Mouse (Mus musculus): ENCODE results near the gene Hivep3.

Hivep3 gene

GRCm38 (mm10) chr4:120101186-120101585 is 367.6 kb downstream of the Hivep3 start:
- DNase-seq (ENCODE audit: low spot score in 2 of 2) = no peak

- peak; percentile 64 to 69 for DNase-seq (ENCODE audit: low spot score in 2 of 2)
Measured at GRCm38 (mm10) chr4:120104599-120104998, 371.0 kb downstream of the Hivep3 start.

GRCm38 (mm10) chr4:120106362-120106761 is 372.8 kb downstream of the Hivep3 start:
- no peak for DNase-seq (ENCODE audit: low spot score in 2 of 2)

- no peak for DNase-seq (ENCODE audit: low spot score in 2 of 2)
Measured at GRCm38 (mm10) chr4:120107787-120108186, 374.2 kb downstream of the Hivep3 start.

- DNase-seq (ENCODE audit: low spot score in 2 of 2) = no peak
Measured at GRCm38 (mm10) chr4:120115516-120115915, 381.9 kb downstream of the Hivep3 start.

- no peak for DNase-seq (ENCODE audit: low spot score in 2 of 2)
Measured at GRCm38 (mm10) chr4:120116312-120116711, 382.7 kb downstream of the Hivep3 start.

GRCm38 (mm10) chr4:120120276-120120675 is 386.7 kb downstream of the Hivep3 start:
- peak in 1 of 2 experiments; percentile 62 for DNase-seq (ENCODE audit: low spot score in 2 of 2)

GRCm38 (mm10) chr4:120124656-120125055 is 391.1 kb downstream of the Hivep3 start:
- no peak for DNase-seq (ENCODE audit: low spot score in 2 of 2)

GRCm38 (mm10) chr4:120126047-120126446 is 392.5 kb downstream of the Hivep3 start:
- DNase-seq (ENCODE audit: low spot score in 2 of 2) = peak in 1 of 2 experiments; percentile 68

- no peak for DNase-seq (ENCODE audit: low spot score in 2 of 2)
Measured at GRCm38 (mm10) chr4:120127333-120127732, 393.7 kb downstream of the Hivep3 start.

GRCm38 (mm10) chr4:120128033-120128432 is 394.4 kb downstream of the Hivep3 start:
- peak in 1 of 2 experiments; percentile 49 for DNase-seq (ENCODE audit: low spot score in 2 of 2)

GRCm38 (mm10) chr4:120129233-120129885 is 395.8 kb downstream of the Hivep3 start:
- DNase-seq (ENCODE audit: low spot score in 2 of 2) = peak in 1 of 2 experiments; percentile 71

GRCm38 (mm10) chr4:120130926-120131325 is 397.3 kb downstream of the Hivep3 start:
- no peak for DNase-seq (ENCODE audit: low spot score in 2 of 2)

GRCm38 (mm10) chr4:120131441-120132220 is 398.0 kb downstream of the Hivep3 start:
- DNase-seq (ENCODE audit: low spot score in 2 of 2) = no peak

GRCm38 (mm10) chr4:120134223-120134622 is 400.6 kb downstream of the Hivep3 start:
- DNase-seq (ENCODE audit: low spot score in 2 of 2) = no peak

- DNase-seq (ENCODE audit: low spot score in 2 of 2) = no peak
Measured at GRCm38 (mm10) chr4:120141810-120142209, 408.2 kb downstream of the Hivep3 start.

- DNase-seq (ENCODE audit: low spot score in 2 of 2) = no peak
Measured at GRCm38 (mm10) chr4:120142905-120143304, 409.3 kb downstream of the Hivep3 start.

GRCm38 (mm10) chr4:120144343-120144742 is 410.8 kb downstream of the Hivep3 start:
- peak in 1 of 2 experiments; percentile 61 for DNase-seq (ENCODE audit: low spot score in 2 of 2)

- no peak for DNase-seq (ENCODE audit: low spot score in 2 of 2)
Measured at GRCm38 (mm10) chr4:120145931-120146330, 412.3 kb downstream of the Hivep3 start.

- DNase-seq (ENCODE audit: low spot score in 2 of 2) = peak; percentile 86 to 88
Measured at GRCm38 (mm10) chr4:120148291-120149141, 414.9 kb downstream of the Hivep3 start.

- DNase-seq (ENCODE audit: low spot score in 2 of 2) = no peak
Measured at GRCm38 (mm10) chr4:120149142-120149524, 415.5 kb downstream of the Hivep3 start.

- no peak for DNase-seq (ENCODE audit: low spot score in 2 of 2)
Measured at GRCm38 (mm10) chr4:120150345-120150920, 416.8 kb downstream of the Hivep3 start.
